Mouse (Mus musculus) right cerebral cortex, postnatal 25 days (tissue): ENCODE measurements around the gene Ipcef1.
"Not testable (repeated sequence)": the region's sequence is repeated elsewhere in the genome, so short reads cannot be mapped to it uniquely, and the experiment has no call there.

Experiments
- DNase-seq: peaks from one replicate; pipeline ENCODE4 v3.0.0; 2022

The Ipcef1 gene

GRCm38 (mm10) chr10:7035547-7035946 lies 16.7 kb downstream of the Ipcef1 start:
- no peak for DNase-seq

- no peak for DNase-seq
Observed at GRCm38 (mm10) chr10:7033459-7033858, 18.8 kb downstream of the Ipcef1 start.

GRCm38 (mm10) chr10:7025028-7025427 lies 27.2 kb downstream of the Ipcef1 start:
- no peak for DNase-seq

GRCm38 (mm10) chr10:7020551-7020950 lies 31.7 kb downstream of the Ipcef1 start:
- no peak for DNase-seq

- DNase-seq = no peak
Observed at GRCm38 (mm10) chr10:7019781-7020386, 32.4 kb downstream of the Ipcef1 start.

- no peak for DNase-seq
Observed at GRCm38 (mm10) chr10:7015199-7015598, 37.1 kb downstream of the Ipcef1 start.

- DNase-seq = no peak
Observed at GRCm38 (mm10) chr10:7010543-7010942, 41.7 kb downstream of the Ipcef1 start.

GRCm38 (mm10) chr10:7004980-7005538 lies 47.2 kb downstream of the Ipcef1 start:
- no peak for DNase-seq

- DNase-seq = not testable (repeated sequence)
Observed at GRCm38 (mm10) chr10:7003898-7004297, 48.4 kb downstream of the Ipcef1 start.

GRCm38 (mm10) chr10:6999355-6999754 lies 52.9 kb downstream of the Ipcef1 start:
- no peak for DNase-seq

GRCm38 (mm10) chr10:6998576-6999250 lies 53.6 kb downstream of the Ipcef1 start:
- no peak for DNase-seq

- DNase-seq = no peak
Observed at GRCm38 (mm10) chr10:6996895-6997294, 55.4 kb downstream of the Ipcef1 start.

GRCm38 (mm10) chr10:6988555-6988954 lies 63.7 kb downstream of the Ipcef1 start:
- no peak for DNase-seq

GRCm38 (mm10) chr10:6987399-6988098 lies 64.7 kb downstream of the Ipcef1 start:
- DNase-seq = no peak

- no peak for DNase-seq
Observed at GRCm38 (mm10) chr10:6986246-6986645, 66.0 kb downstream of the Ipcef1 start.

- DNase-seq = no peak
Observed at GRCm38 (mm10) chr10:6983431-6983830, 68.8 kb downstream of the Ipcef1 start.

- no peak for DNase-seq
Observed at GRCm38 (mm10) chr10:6982751-6983151, 69.5 kb downstream of the Ipcef1 start.

- no peak for DNase-seq
Observed at GRCm38 (mm10) chr10:6980236-6980635, 72.0 kb downstream of the Ipcef1 start.

- DNase-seq = no peak
Observed at GRCm38 (mm10) chr10:6979789-6980188, 72.5 kb downstream of the Ipcef1 start.

- no peak for DNase-seq
Observed at GRCm38 (mm10) chr10:6979216-6979615, 73.1 kb downstream of the Ipcef1 start.

- DNase-seq = peak; percentile 10
Observed at GRCm38 (mm10) chr10:6978733-6979132, 73.5 kb downstream of the Ipcef1 start.

- DNase-seq = no peak
Observed at GRCm38 (mm10) chr10:6977843-6978242, 74.4 kb downstream of the Ipcef1 start.

- no peak for DNase-seq
Observed at GRCm38 (mm10) chr10:6968334-6968733, 83.9 kb downstream of the Ipcef1 start.
